Mouse (Mus musculus) liver, embryonic 14.5 days (tissue): Measurements from ENCODE around the gene Cyp4v3.

Experiments
- CTCF ChIP-seq: IDR thresholded peaks from 2 replicates; pipeline ENCODE4 v1.5.1; 2016; ENCODE audit warnings: antibody characterized with exemption, low read depth, control low read depth
- EP300 ChIP-seq: IDR thresholded peaks from 2 replicates; pipeline ENCODE4 v1.6.1; 2016; ENCODE audit warnings: antibody characterized with exemption, low read depth

DNA sequence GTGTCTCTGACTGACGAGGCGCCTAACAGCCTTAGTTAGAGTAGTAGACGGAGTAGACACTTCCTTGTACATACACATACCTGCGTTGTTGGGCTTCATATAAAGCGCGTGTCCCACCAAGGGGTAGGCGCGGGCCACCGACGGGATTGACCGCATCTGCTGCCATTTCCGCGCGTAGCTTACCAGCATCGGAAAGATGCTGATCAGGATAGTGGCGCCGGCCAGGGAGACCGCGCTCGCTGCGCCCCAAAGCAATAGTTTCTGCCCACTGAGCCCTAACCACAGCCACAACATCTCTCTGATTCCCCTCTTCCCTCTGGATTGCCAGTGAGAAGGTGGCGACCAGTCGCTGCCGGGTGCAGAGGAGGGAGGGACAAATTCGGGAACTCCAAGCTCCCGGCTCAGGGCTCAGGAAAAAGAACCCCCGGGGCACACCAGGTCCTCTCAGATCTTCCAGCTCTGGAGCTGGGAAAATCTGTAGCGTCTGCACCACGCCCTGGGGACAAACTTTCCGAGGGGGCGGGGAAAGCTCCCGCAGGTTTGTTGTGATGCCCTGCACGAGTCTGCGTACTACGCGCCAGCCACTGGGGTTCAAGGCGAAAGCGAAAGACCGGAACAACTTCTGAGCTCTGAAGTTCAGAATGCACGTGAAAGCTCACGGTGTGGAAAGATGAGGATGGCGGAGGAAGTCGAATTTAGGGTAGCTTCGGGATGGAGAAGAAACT is at the start of gene Cyp4v3:
- TF ChIP-seq CTCF (no peak), EP300 (no peak)
